Comparison of ENCODE assay signal across 13 mouse cellular contexts in the genomic region with DNA sequence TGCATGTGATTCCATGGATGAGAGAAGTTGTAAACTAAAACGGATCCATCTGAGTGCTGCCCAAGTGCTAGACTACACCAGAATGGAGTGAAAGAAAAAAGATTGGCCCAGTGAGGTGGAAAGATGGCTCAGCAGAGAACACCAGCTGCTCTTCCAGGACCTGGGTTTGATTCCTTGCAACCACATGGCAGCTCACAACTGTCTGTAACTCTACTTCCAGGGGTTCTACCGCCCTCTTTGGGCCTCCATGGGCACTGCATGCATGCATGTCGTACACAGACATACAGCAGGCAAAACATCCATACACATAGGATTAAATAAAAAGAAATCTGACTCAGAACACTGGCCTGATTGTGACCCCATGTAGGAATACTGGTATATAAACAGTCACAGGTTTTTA. TPM values are rescaled to one million over a fixed set of nuclear protein-coding genes. Genes with fewer than 3 reads are reported as not detected.
A peak's percentile ranks its signal among the peaks of the same experiment; 100 is the strongest.
DNase-seq lines count a peak whose midpoint lies in the region; ATAC-seq and TF ChIP-seq lines count a peak whose summit lies in the region.
"Had no signal": no experiment of that assay in that cellular context is flagged by ENCODE, and none has a peak within 500 bp of the region (broad histone marks: within the 10 kb centered on the region; RNA-seq: fewer than 3 reads in every experiment).

No protein-coding gene starts in this region.

- peak; percentile 35 for DNase-seq in thymus, adult 2 months
- DNase-seq in thymus, adult 18-20 months = no peak
- no peak for DNase-seq in frontal cortex, postnatal 14 days (ENCODE audit: low spot score in 2 of 2)
- no peak for DNase-seq in cerebellum, adult 11-12 months
- DNase-seq: cerebellum, postnatal 36 days; gastrocnemius, postnatal 14 days; kidney, adult 11 months had no signal

- no peaks in the 10 kb centered on the region for H3K9me3 ChIP-seq in intestine, postnatal 0 days (ENCODE audit: control insufficient read depth)
- no peaks in the 10 kb centered on the region for H3K9me3 ChIP-seq in intestine, embryonic 16.5 days (ENCODE audit: control insufficient read depth, low read length)
- H3K9me3 ChIP-seq: heart, embryonic 15.5 days had no signal

- no peaks in the 10 kb centered on the region for H3K27me3 ChIP-seq in intestine, postnatal 0 days (replicated peaks; ENCODE audit: control insufficient read depth, insufficient read depth, low read length)
- no peaks in the 10 kb centered on the region for H3K27me3 ChIP-seq in intestine, embryonic 16.5 days (replicated peaks; ENCODE audit: control insufficient read depth, insufficient read depth, low read length)
- H3K27me3 ChIP-seq in thymus, adult 2 months (ENCODE audit: control insufficient read depth, insufficient read depth, low read length) = no peaks in the 10 kb centered on the region
- H3K27me3 ChIP-seq: heart, embryonic 15.5 days had no signal

- H3K27ac ChIP-seq in intestine, postnatal 0 days (ENCODE audit: low read depth, low read length) = no peak overlapping the region
- H3K27ac ChIP-seq in intestine, embryonic 16.5 days (ENCODE audit: low read length) = no peak overlapping the region
- no peak overlapping the region for H3K27ac ChIP-seq in thymus, adult 2 months (ENCODE audit: control insufficient read depth, insufficient read depth, low read length)
- H3K27ac ChIP-seq: heart, embryonic 15.5 days had no signal

- peak; percentile 43 for TF ChIP-seq CTCF in intestine, postnatal 0 days (IDR thresholded peaks at IDR 0.05; ENCODE audit: low read depth)
- no peak for TF ChIP-seq CTCF in thymus, adult 2 months (IDR thresholded peaks at IDR 0.05; ENCODE audit: borderline replicate concordance, control insufficient read depth, extremely low read depth, insufficient read depth, low read length, poor library complexity)

- ATAC-seq in intestine, postnatal 0 days = no peak
- no peak for ATAC-seq in intestine, embryonic 16.5 days
- peak; percentile 44 for ATAC-seq in erythroid progenitor cell, adult 5-6 weeks (replicated peaks; ENCODE audit: low FRiP score, poor library complexity, severe bottlenecking)
- no peak for ATAC-seq in megakaryocyte, adult 5-6 weeks (ENCODE audit: poor library complexity, severe bottlenecking)

- H3K4me3 ChIP-seq in intestine, postnatal 0 days (ENCODE audit: low read depth, low read length) = no peak overlapping the region
- no peak overlapping the region for H3K4me3 ChIP-seq in intestine, embryonic 16.5 days (ENCODE audit: low read length)
- H3K4me3 ChIP-seq in thymus, adult 2 months (ENCODE audit: control insufficient read depth, insufficient read depth, low read length) = no peak overlapping the region
- H3K4me3 ChIP-seq: erythroblast, embryonic 14.5 days; heart, embryonic 15.5 days had no signal

- H3K9ac ChIP-seq in intestine, postnatal 0 days (ENCODE audit: low read depth, low read length) = no peak overlapping the region
- no peak overlapping the region for H3K9ac ChIP-seq in intestine, embryonic 16.5 days (ENCODE audit: low read depth, low read length)
- H3K9ac ChIP-seq: heart, embryonic 15.5 days had no signal

- TF ChIP-seq POLR2A in thymus, adult 2 months (IDR thresholded peaks at IDR 0.05; ENCODE audit: control insufficient read depth, extremely low read depth, insufficient read depth, low read length, poor library complexity) = no peak

- H3K36me3 ChIP-seq in intestine, postnatal 0 days (ENCODE audit: control insufficient read depth, insufficient read depth) = peaks cover 17% of the 10 kb centered on the region; the same call in 1 of the 2 replicates
- no peaks in the 10 kb centered on the region for H3K36me3 ChIP-seq in intestine, embryonic 16.5 days (ENCODE audit: control insufficient read depth, insufficient read depth, low read length)
- H3K36me3 ChIP-seq in thymus, adult 2 months (ENCODE audit: control insufficient read depth, insufficient read depth, low read length) = peaks cover 5% of the 10 kb centered on the region

- 0 out of 2 replicates have a peak, but pooled peaks cover 3% of the 10 kb centered on the region for H3K4me1 ChIP-seq in intestine, postnatal 0 days (replicated peaks; ENCODE audit: control insufficient read depth, insufficient read depth, low read length)
- peaks cover 4% of the 10 kb centered on the region; the same call in 1 of the 2 replicates for H3K4me1 ChIP-seq in intestine, embryonic 16.5 days (ENCODE audit: control insufficient read depth, insufficient read depth, low read length)
- H3K4me1 ChIP-seq in thymus, adult 2 months (replicated peaks; ENCODE audit: control insufficient read depth, insufficient read depth, low read length) = no peaks in the 10 kb centered on the region

- no peak overlapping the region for H3K4me2 ChIP-seq in intestine, postnatal 0 days (replicated peaks; ENCODE audit: low read depth)
- H3K4me2 ChIP-seq in intestine, embryonic 16.5 days (ENCODE audit: low read depth, low read length) = no peak overlapping the region
- H3K4me2 ChIP-seq: heart, embryonic 15.5 days had no signal

- WGBS in intestine, postnatal 0 days = 80% methylated on average over 3 of the region's 3 CpGs
- 86% methylated on average over 3 of the region's 3 CpGs for WGBS in intestine, embryonic 16.5 days
- 94% methylated on average over 3 of the region's 3 CpGs for WGBS in thymus, adult 2 months

RNA-seq across cellular contexts. Expression of a gene that starts 52.9 kb away (rescaled TPM):
- 20.4 and 22.0 TPM in 2 replicates for polyA plus RNA-seq in intestine, postnatal 0 days (2015; fragmentation: Nextera tagmentation; extraction: Ambion mirVana)
- polyA plus RNA-seq in intestine, embryonic 16.5 days (2015; fragmentation: Nextera tagmentation; extraction: Ambion mirVana) = 7.8 and 11.8 TPM in 2 replicates
- polyA plus RNA-seq in thymus, adult 2 months (2012; rRNA removed) = 39.6 and 43.2 TPM in 2 replicates
- total RNA-seq in erythroid progenitor cell, adult 5-6 weeks (2015; ENCODE audit: low replicate concordance) = 4.6 and 9.4 TPM in 2 replicates
- total RNA-seq in erythroid progenitor cell, adult 5-6 weeks (2017; ENCODE audit: low replicate concordance) = 8.1 and 11.3 TPM in 2 replicates
- 17.8 and 23.2 TPM in 2 replicates for total RNA-seq in megakaryocyte, adult 5-6 weeks (2015)
- total RNA-seq in megakaryocyte, adult 5-6 weeks (2017) = 13.0 and 14.1 TPM in 2 replicates

RNA-seq across cellular contexts. Expression of a gene that starts 53.9 kb away (rescaled TPM):
- 8.0 and 9.5 TPM in 2 replicates for polyA plus RNA-seq in intestine, postnatal 0 days (2015; fragmentation: Nextera tagmentation; extraction: Ambion mirVana)
- 14.6 and 15.9 TPM in 2 replicates for polyA plus RNA-seq in intestine, embryonic 16.5 days (2015; fragmentation: Nextera tagmentation; extraction: Ambion mirVana)
- polyA plus RNA-seq in thymus, adult 2 months (2012; rRNA removed) = 12.9 and 16.0 TPM in 2 replicates
- total RNA-seq in erythroid progenitor cell, adult 5-6 weeks (2015; ENCODE audit: low replicate concordance) = 18.0 and 28.8 TPM in 2 replicates
- total RNA-seq in erythroid progenitor cell, adult 5-6 weeks (2017; ENCODE audit: low replicate concordance) = 12.9 and 24.9 TPM in 2 replicates
- total RNA-seq in megakaryocyte, adult 5-6 weeks (2015) = 6.6 and 7.3 TPM in 2 replicates
- total RNA-seq in megakaryocyte, adult 5-6 weeks (2017) = 6.1 and 6.7 TPM in 2 replicates
